Comparison of ENCODE assay signal across 8 mouse cellular contexts in genomic region chr1:72244317-72245036, GRCm38 (mm10). TPM values are rescaled to one million over a fixed set of nuclear protein-coding genes. Genes with fewer than 3 reads are reported as not detected.
DNase-seq lines count a peak whose midpoint lies in the region; ATAC-seq and TF ChIP-seq lines count a peak whose summit lies in the region.

No protein-coding gene starts in this region.

- DNase-seq in heart, postnatal 14 days: no peak
- DNase-seq in CH12.LX (ENCODE audit: extremely low read depth): peak; percentile 96
- DNase-seq in embryo, embryonic 9.5 days (ENCODE audit: extremely low spot score): peak; percentile 88
- DNase-seq in hindbrain, postnatal 0 days (ENCODE audit: low spot score): peak; percentile 71
- no peak for DNase-seq in ovary, postnatal 10 days (ENCODE audit: low spot score)
- no peak for DNase-seq in cerebellum, postnatal 36 days

- 1% methylated on average over 12 of the region's 12 CpGs for WGBS in heart, embryonic 11.5 days (ENCODE audit: insufficient replicate concordance)
- 2% methylated on average over 12 of the region's 12 CpGs for WGBS in hindbrain, postnatal 0 days

- H3K27ac ChIP-seq in heart, embryonic 11.5 days (ENCODE audit: low read depth, low read length): peak overlapping the region; percentile 98; the same call in 1 of the 2 replicates
- no peak overlapping the region for H3K27ac ChIP-seq in CH12.LX (ENCODE audit: insufficient read depth, low read depth)
- H3K27ac ChIP-seq in hindbrain, postnatal 0 days: peak overlapping the region; percentile 99

- no peak for TF ChIP-seq EP300 in CH12.LX (IDR thresholded peaks at IDR 0.05; ENCODE audit: low read length)

- TF ChIP-seq CTCF in CH12.LX (conservative IDR thresholded peaks at IDR 0.05 in 1 of 2, IDR thresholded peaks at IDR 0.05 in 1 of 2; ENCODE audit: low read depth in 2 of 2, low read length in 2 of 2): no peak
- TF ChIP-seq CTCF in hindbrain, postnatal 0 days (IDR thresholded peaks at IDR 0.05; ENCODE audit: low read depth): no peak

- TF ChIP-seq POLR2A in CH12.LX (IDR thresholded peaks at IDR 0.05; ENCODE audit: low read depth, low read length): peak; percentile 100

- peak; percentile 78 for ATAC-seq in heart, embryonic 11.5 days (replicated peaks; ENCODE audit: insufficient number of reproducible peaks, low FRiP score, low TSS enrichment)
- no peak; the same call in 1 of the 2 replicates for ATAC-seq in hindbrain, postnatal 0 days
- peak; percentile 92 for ATAC-seq in megakaryocyte-erythroid progenitor cell, adult 5-6 weeks (replicated peaks; ENCODE audit: low FRiP score, low TSS enrichment, poor library complexity, severe bottlenecking)

- no peaks in the 10 kb centered on the region for H3K79me2 ChIP-seq in CH12.LX (replicated peaks; ENCODE audit: control insufficient read depth, extremely low read depth, insufficient read depth, poor library complexity, severe bottlenecking)

- no peak overlapping the region; the same call in 1 of the 2 replicates for H3K9ac ChIP-seq in heart, embryonic 11.5 days (ENCODE audit: low read depth, low read length)
- H3K9ac ChIP-seq in CH12.LX (ENCODE audit: insufficient read depth, low read depth): no peak overlapping the region
- peak overlapping the region; percentile 88; the same call in 1 of the 2 replicates for H3K9ac ChIP-seq in hindbrain, postnatal 0 days (replicated peaks; ENCODE audit: low read length)

- H3K36me3 ChIP-seq in heart, embryonic 11.5 days (ENCODE audit: control insufficient read depth, insufficient read depth, low read length): no peaks in the 10 kb centered on the region
- H3K36me3 ChIP-seq in CH12.LX (replicated peaks in 1 of 2; ENCODE audit: control insufficient read depth in 1 of 2, insufficient read depth in 1 of 2, low read length in 1 of 2): no peaks in the 10 kb centered on the region
- H3K36me3 ChIP-seq in hindbrain, postnatal 0 days (ENCODE audit: insufficient read depth, low read length): no peaks in the 10 kb centered on the region

- H3K27me3 ChIP-seq in heart, embryonic 11.5 days (ENCODE audit: control insufficient read depth, insufficient read depth, low read length): no peaks in the 10 kb centered on the region
- H3K27me3 ChIP-seq in CH12.LX (replicated peaks): no peaks in the 10 kb centered on the region
- no peaks in the 10 kb centered on the region for H3K27me3 ChIP-seq in hindbrain, postnatal 0 days (ENCODE audit: insufficient read depth, low read length)

- in situ Hi-C loops in CH12.LX (cut with MboI; ENCODE audit: low pct_ligation_motif_present, low pct_unique_long_range_greater_than_20kb, low sequenced_read_pairs): no loop called here

- H3K4me1 ChIP-seq in heart, embryonic 11.5 days (ENCODE audit: control insufficient read depth, insufficient read depth, low read length): no peaks in the 10 kb centered on the region
- peaks cover 3 to 21% of the 10 kb centered on the region in 2 experiments; a peak in 2 of 4 replicates for H3K4me1 ChIP-seq in CH12.LX (ENCODE audit: control insufficient read depth in 1 of 2, insufficient read depth in 2 of 2)
- no peaks in the 10 kb centered on the region for H3K4me1 ChIP-seq in hindbrain, postnatal 0 days (ENCODE audit: insufficient read depth, low read length)

- intact Hi-C loops in heart, postnatal 14 days (cut with DNase I): loop anchor here (5.0 kb wide), 1 partner anchor 38 kb away; the partner anchor contains the start of genes Pecr and Tmem169

- dilution Hi-C loops in CH12.LX (cut with MboI; ENCODE audit: extremely low pct_ligation_motif_present, extremely low pct_unique_long_range_greater_than_20kb, low sequenced_read_pairs): no loop called here

- peak overlapping the region; percentile 44 for H3K4me3 ChIP-seq in heart, embryonic 11.5 days (ENCODE audit: low read depth, low read length)
- H3K4me3 ChIP-seq in CH12.LX (replicated peaks in 1 of 3; ENCODE audit: low read depth in 2 of 3, low read length in 2 of 3, poor library complexity in 1 of 3): no peak overlapping the region
- peak overlapping the region; percentile 49 for H3K4me3 ChIP-seq in hindbrain, postnatal 0 days (ENCODE audit: low read length)

- no peaks in the 10 kb centered on the region for H3K9me3 ChIP-seq in heart, embryonic 11.5 days (replicated peaks; ENCODE audit: control insufficient read depth, low read length)
- H3K9me3 ChIP-seq in CH12.LX (replicated peaks; ENCODE audit: low read length): no peaks in the 10 kb centered on the region
- H3K9me3 ChIP-seq in hindbrain, postnatal 0 days (ENCODE audit: low read length): no peaks in the 10 kb centered on the region

- H3K4me2 ChIP-seq in heart, embryonic 11.5 days: peak overlapping the region; percentile 72
- no peak overlapping the region; the same call in 1 of the 2 replicates for H3K4me2 ChIP-seq in CH12.LX (ENCODE audit: insufficient read depth, low read depth, poor library complexity, severe bottlenecking)
- H3K4me2 ChIP-seq in hindbrain, postnatal 0 days (ENCODE audit: low read depth, low read length): peak overlapping the region; percentile 53

- TF ChIP-seq RAD21 in CH12.LX (IDR thresholded peaks at IDR 0.05; ENCODE audit: low read depth, low read length): no peak

TF ChIP-seq in CH12.LX, 34 proteins besides CTCF, POLR2A, EP300 and RAD21 (continues in another document):
- TF ChIP-seq ELF1 (IDR thresholded peaks at IDR 0.05; ENCODE audit: low read depth, low read length) (peak; percentile 30; the same call in 1 of the 2 replicates), POLR2AphosphoS2 (IDR thresholded peaks at IDR 0.05; ENCODE audit: low read depth, low read length) (peak; percentile 100), JUND (conservative IDR thresholded peaks at IDR 0.05; ENCODE audit: low read depth, low read length) (no peak; the same call in 1 of the 2 replicates), ZNF384 (IDR thresholded peaks at IDR 0.05; ENCODE audit: low read depth, low read length) (peak; percentile 54), E2F4 (IDR thresholded peaks at IDR 0.05; ENCODE audit: insufficient replicate concordance, low read depth, low read length) (0 out of 2 replicates have a peak, but pooled peaks have one; percentile 86), ZC3H11A (IDR thresholded peaks at IDR 0.05; ENCODE audit: low read depth, low read length) (peak; percentile 15; the same call in 1 of the 2 replicates), USF2 (conservative IDR thresholded peaks at IDR 0.05; ENCODE audit: low read depth, low read length) (no peak), JUN (IDR thresholded peaks at IDR 0.05; ENCODE audit: insufficient read depth, low read depth, low read length) (no peak; the same call in 1 of the 2 replicates), ZKSCAN1 (IDR thresholded peaks at IDR 0.05; ENCODE audit: borderline replicate concordance, low read depth, low read length) (no peak; the same call in 1 of the 2 replicates), TCF12 (IDR thresholded peaks at IDR 0.05; ENCODE audit: low read depth, low read length) (peak; percentile 89), RCOR1 (conservative IDR thresholded peaks at IDR 0.05; ENCODE audit: low read depth, low read length) (peak; percentile 94; the same call in 1 of the 2 replicates), CHD2 (IDR thresholded peaks at IDR 0.05; ENCODE audit: low read length) (peak; percentile 64), MAX (IDR thresholded peaks at IDR 0.05; ENCODE audit: low read length) (peak; percentile 60; the same call in 1 of the 2 replicates), ZMIZ1 (IDR thresholded peaks at IDR 0.05; ENCODE audit: low read depth, low read length) (peak; percentile 100), MXI1 (IDR thresholded peaks at IDR 0.05; ENCODE audit: low read depth, low read length) (peak; percentile 5; the same call in 1 of the 2 replicates), MAZ (IDR thresholded peaks at IDR 0.05; ENCODE audit: low read depth, low read length) (peak; percentile 90), KAT2A (IDR thresholded peaks at IDR 0.05; ENCODE audit: insufficient replicate concordance, low read length) (no peak), NELFE (IDR thresholded peaks at IDR 0.05; ENCODE audit: low read depth, low read length) (peak; percentile 98), SIN3A (IDR thresholded peaks at IDR 0.05; ENCODE audit: low read length) (peak; percentile 79; the same call in 1 of the 2 replicates)

RNA-seq across cellular contexts. Expression of gene Mreg, which starts 32.4 kb away (rescaled TPM):
- polyA plus RNA-seq in heart, embryonic 11.5 days (2014; fragmentation: Nextera tagmentation; extraction: Ambion mirVana): 4.8 and 4.9 TPM in 2 replicates
- total RNA-seq in heart, postnatal 14 days (2021): 10 to 100 TPM; 23.7 to 26.0 TPM
- 46.4 and 50.6 TPM in 2 replicates for total RNA-seq in CH12.LX (2012; rRNA removed)
- total RNA-seq in CH12.LX (2014; rRNA removed): 51.9 and 52.4 TPM in 2 replicates
- 64.3 and 69.8 TPM in 2 replicates for polyA plus RNA-seq in CH12.LX (2012; ENCODE audit: insufficient read length, low read depth)
- total RNA-seq in hindbrain, postnatal 0 days (2014; rRNA removed): 2.1 and 2.7 TPM in 2 replicates
- polyA plus RNA-seq in hindbrain, postnatal 0 days (2015; fragmentation: Nextera tagmentation; extraction: Ambion mirVana): 3.9 and 4.4 TPM in 2 replicates
- total RNA-seq in megakaryocyte-erythroid progenitor cell, adult 5-6 weeks (2014; fragmentation: Nextera tagmentation): not detected in 2 replicates
- total RNA-seq in megakaryocyte-erythroid progenitor cell, adult 5-6 weeks (2017): not detected in 2 replicates

RNA-seq across cellular contexts. Expression of gene Pecr, which starts 39.6 kb away (rescaled TPM):
- 20.2 and 20.9 TPM in 2 replicates for polyA plus RNA-seq in heart, embryonic 11.5 days (2014; fragmentation: Nextera tagmentation; extraction: Ambion mirVana)
- 10 to 100 TPM; 11.1 to 11.4 TPM for total RNA-seq in heart, postnatal 14 days (2021)
- total RNA-seq in CH12.LX (2012; rRNA removed): 17.6 and 17.8 TPM in 2 replicates
- total RNA-seq in CH12.LX (2014; rRNA removed): 21.3 and 21.4 TPM in 2 replicates
- 24.8 and 26.5 TPM in 2 replicates for polyA plus RNA-seq in CH12.LX (2012; ENCODE audit: insufficient read length, low read depth)
- total RNA-seq in hindbrain, postnatal 0 days (2014; rRNA removed): 1.8 and 3.8 TPM in 2 replicates
- 13.5 and 14.4 TPM in 2 replicates for polyA plus RNA-seq in hindbrain, postnatal 0 days (2015; fragmentation: Nextera tagmentation; extraction: Ambion mirVana)
- total RNA-seq in megakaryocyte-erythroid progenitor cell, adult 5-6 weeks (2014; fragmentation: Nextera tagmentation): 16.5 and 18.1 TPM in 2 replicates
- total RNA-seq in megakaryocyte-erythroid progenitor cell, adult 5-6 weeks (2017): 13.3 and 23.8 TPM in 2 replicates

RNA-seq across cellular contexts. Expression of gene Tmem169, which starts 39.7 kb away (rescaled TPM):
- 0.41 and 0.74 TPM in 2 replicates for polyA plus RNA-seq in heart, embryonic 11.5 days (2014; fragmentation: Nextera tagmentation; extraction: Ambion mirVana)
- not detected for total RNA-seq in heart, postnatal 14 days (2021)
- total RNA-seq in CH12.LX (2012; rRNA removed) (0.04 and 0.17 TPM in 2 replicates), CH12.LX (2014; rRNA removed) (0.26 TPM in 1 of 2 replicates, not detected in the other)
- not detected in 2 replicates for polyA plus RNA-seq in CH12.LX (2012; ENCODE audit: insufficient read length, low read depth)
- total RNA-seq in hindbrain, postnatal 0 days (2014; rRNA removed): 25.3 and 37.2 TPM in 2 replicates
- 32.7 and 37.0 TPM in 2 replicates for polyA plus RNA-seq in hindbrain, postnatal 0 days (2015; fragmentation: Nextera tagmentation; extraction: Ambion mirVana)
- not detected in 2 replicates for total RNA-seq in megakaryocyte-erythroid progenitor cell, adult 5-6 weeks (2014; fragmentation: Nextera tagmentation)
- total RNA-seq in megakaryocyte-erythroid progenitor cell, adult 5-6 weeks (2017): 0.08 TPM in 1 of 2 replicates, not detected in the other

Comparison
In these comparisons a context has a peak if more than half of its experiments do, and no peak if none do; other contexts are left out.
1. H3K4me3 ChIP-seq: peak in heart, embryonic 11.5 days (single experiment) and hindbrain, postnatal 0 days (single experiment); none in CH12.LX (0 of 3).
2. DNase-seq: peak in CH12.LX (single experiment), embryo, embryonic 9.5 days (single experiment) and hindbrain, postnatal 0 days (single experiment); none in heart, postnatal 14 days (0 of 2), ovary, postnatal 10 days (single experiment) and cerebellum, postnatal 36 days (0 of 2).
3. RNA of gene Tmem169, which starts 39.7 kb away (total RNA-seq): 25.3 to 37.2 TPM in hindbrain, postnatal 0 days; 0.04 to 0.26 TPM in CH12.LX, not detected in heart, postnatal 14 days and 0.08 TPM in megakaryocyte-erythroid progenitor cell, adult 5-6 weeks; every median in the first group is over 10 times any median in the second.